Mouse (Mus musculus) thymus, adult 2 months (tissue): ENCODE results near the gene Ugt8a. TPM values are rescaled to one million over a fixed set of nuclear protein-coding genes. Genes with fewer than 3 reads are reported as not detected.

Source experiments
- DNase-seq: peaks from one replicate; pipeline ENCODE4 v3.0.0; 2021
- H3K27ac ChIP-seq: fragments of 200-500 bp; 2 replicates; pipeline ENCODE4 v1.5.1; 2012; ENCODE audit warnings: low read length, control low read depth; ENCODE audit not compliant: control insufficient read depth, insufficient read depth
- H3K27me3 ChIP-seq: fragments of 200-500 bp; 2 replicates; pipeline ENCODE4 v1.6.1; 2012; ENCODE audit warnings: mild to moderate bottlenecking, low read length, moderate library complexity, mixed read lengths; ENCODE audit not compliant: control insufficient read depth, insufficient read depth
- H3K36me3 ChIP-seq: fragments of 200-500 bp; 2 replicates; pipeline ENCODE4 v1.6.1; 2012; ENCODE audit warnings: mild to moderate bottlenecking, low read length, moderate library complexity; ENCODE audit not compliant: control insufficient read depth, insufficient read depth
- H3K4me1 ChIP-seq: fragments of 200-500 bp; replicated peaks from 2 replicates; pipeline ENCODE4 v1.6.1; 2012; ENCODE audit warnings: low read length; ENCODE audit not compliant: control insufficient read depth, insufficient read depth
- H3K4me3 ChIP-seq: fragments of 200-500 bp; 2 replicates; pipeline ENCODE4 v1.5.1; 2012; ENCODE audit warnings: mild to moderate bottlenecking, low read length, control low read depth, moderate library complexity; ENCODE audit not compliant: control insufficient read depth, insufficient read depth
- CTCF ChIP-seq: fragments of 200-500 bp; IDR thresholded peaks from 2 replicates; pipeline ENCODE4 v1.5.1; 2012; ENCODE audit warnings: mild to moderate bottlenecking, control low read depth, low read length, moderate library complexity, borderline replicate concordance; ENCODE audit not compliant: control insufficient read depth, poor library complexity, insufficient read depth; ENCODE audit errors: extremely low read depth
- POLR2A ChIP-seq: fragments of 200-500 bp; IDR thresholded peaks from 2 replicates; pipeline ENCODE4 v1.6.1; 2012; ENCODE audit warnings: mild to moderate bottlenecking, low read length, control low read depth, moderate library complexity; ENCODE audit not compliant: control insufficient read depth, poor library complexity, insufficient read depth; ENCODE audit errors: extremely low read depth
- WGBS: fragments of 180-500 bp; shearing (Covaris S2); methylation state at CpG from one replicate; pipeline ENCODE4 v1.1.7; 2018; 5-methylcytosine and 5-hydroxymethylcytosine counted together
- polyA plus RNA-seq: library from polyadenylated mRNA; depleted of rRNA; stranded (reverse); fragments of >200 nt; gene quantifications from 2 replicates; pipeline ENCODE4 v1.2.3, GENCODE M21; 2012

Ugt8a gene
- polyA plus RNA-seq, 1 experiment: 0.07 TPM

GRCm38 (mm10) chr3:125956196-125956885 lies 17.9 kb upstream of the Ugt8a start:
- Histone ChIP-seq H3K27ac (no peak overlapping the region), H3K36me3 (no peaks in the 10 kb centered on the region), H3K27me3 (no peaks in the 10 kb centered on the region), H3K4me1 (no peaks in the 10 kb centered on the region), H3K4me3 (no peak overlapping the region)
- 89% methylated on average over 3 of the region's 3 CpGs for WGBS
- DNase-seq: no peak
- TF ChIP-seq POLR2A (no peak), CTCF (no peak)

GRCm38 (mm10) chr3:125954881-125955280 lies 16.5 kb upstream of the Ugt8a start:
- 95% methylated on average over 1 of the region's 1 CpGs for WGBS
- TF ChIP-seq POLR2A (no peak), CTCF (no peak)
- H3K36me3 ChIP-seq: no peaks in the 10 kb centered on the region
- no peak for DNase-seq
- H3K4me1 ChIP-seq: no peaks in the 10 kb centered on the region
- H3K4me3 ChIP-seq: no peak overlapping the region
- no peak overlapping the region for H3K27ac ChIP-seq
- H3K27me3 ChIP-seq: no peaks in the 10 kb centered on the region

- DNase-seq: no peak
- Histone ChIP-seq H3K27me3 (no peaks in the 10 kb centered on the region), H3K36me3 (no peaks in the 10 kb centered on the region), H3K4me1 (no peaks in the 10 kb centered on the region), H3K4me3 (no peak overlapping the region), H3K27ac (no peak overlapping the region)
- no peak for TF ChIP-seq CTCF
- TF ChIP-seq POLR2A: no peak
- WGBS: 86% methylated on average over 3 of the region's 3 CpGs
Measured at GRCm38 (mm10) chr3:125940811-125941210, 2.4 kb upstream of the Ugt8a start.

- H3K4me3 ChIP-seq: no peak overlapping the region
- WGBS: 5% methylated on average over 35 of the region's 37 CpGs
- no peaks in the 10 kb centered on the region for H3K4me1 ChIP-seq
- DNase-seq: peak; percentile 58
- no peaks in the 10 kb centered on the region for H3K36me3 ChIP-seq
- no peaks in the 10 kb centered on the region for H3K27me3 ChIP-seq
- H3K27ac ChIP-seq: no peak overlapping the region
- TF ChIP-seq CTCF: no peak
- no peak for TF ChIP-seq POLR2A
Measured at GRCm38 (mm10) chr3:125938756-125939109, 314 bp upstream of the Ugt8a start.

DNA sequence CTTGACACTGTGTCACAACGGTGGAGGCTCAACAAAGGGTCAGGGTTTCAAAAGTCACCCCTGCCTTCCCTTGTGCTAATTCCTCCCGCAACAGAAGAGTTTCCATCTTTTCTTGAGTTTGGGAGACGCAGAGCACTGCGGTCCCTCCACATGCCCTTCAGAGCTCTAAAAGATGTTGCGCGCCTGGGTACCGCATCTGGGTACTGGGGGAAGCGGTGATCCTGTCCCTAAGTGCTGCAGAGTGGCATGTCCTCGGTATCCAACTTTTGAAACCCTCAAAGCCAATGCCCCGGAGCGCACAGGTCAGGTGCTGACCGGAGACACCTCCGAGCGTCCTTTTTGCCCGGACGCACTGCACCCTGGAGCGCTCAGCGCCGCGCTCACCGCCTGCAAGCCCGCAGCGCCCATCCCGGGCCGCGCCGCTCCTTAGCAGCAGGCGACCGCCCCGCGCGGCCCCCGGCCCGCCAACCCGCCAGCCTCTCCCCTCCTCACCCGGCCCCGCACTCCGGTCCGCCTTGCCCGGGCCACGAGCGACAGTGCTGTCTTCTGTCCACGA lies 805 bp downstream of the Ugt8a start:
- Histone ChIP-seq H3K27me3 (no peaks in the 10 kb centered on the region), H3K4me3 (no peak overlapping the region), H3K36me3 (no peaks in the 10 kb centered on the region), H3K27ac (no peak overlapping the region), H3K4me1 (no peaks in the 10 kb centered on the region)
- peak; percentile 4 for DNase-seq
- WGBS: 9% methylated on average over 43 of the region's 43 CpGs
- no peak for TF ChIP-seq CTCF
- no peak for TF ChIP-seq POLR2A

DNA sequence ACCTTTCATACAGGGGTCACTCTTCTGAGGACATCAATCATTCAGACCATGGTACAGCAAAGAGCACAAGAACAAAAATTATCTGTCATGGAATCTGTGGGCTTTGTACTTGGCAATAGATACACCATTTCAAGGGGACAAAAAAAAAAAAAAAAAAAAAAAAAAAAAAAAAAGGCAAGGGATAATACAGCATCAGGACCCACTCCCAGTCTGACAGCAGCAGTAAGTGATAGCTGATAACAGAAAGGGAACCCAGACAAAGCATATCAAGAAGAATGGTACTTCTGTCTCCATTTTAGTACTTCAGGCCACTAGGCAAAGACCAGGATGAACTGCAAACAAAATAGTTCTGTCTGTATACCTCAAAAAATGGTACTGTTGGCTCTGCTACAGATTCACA lies 2.6 kb downstream of the Ugt8a start:
- TF ChIP-seq POLR2A: no peak
- H3K4me3 ChIP-seq: no peak overlapping the region

DNA sequence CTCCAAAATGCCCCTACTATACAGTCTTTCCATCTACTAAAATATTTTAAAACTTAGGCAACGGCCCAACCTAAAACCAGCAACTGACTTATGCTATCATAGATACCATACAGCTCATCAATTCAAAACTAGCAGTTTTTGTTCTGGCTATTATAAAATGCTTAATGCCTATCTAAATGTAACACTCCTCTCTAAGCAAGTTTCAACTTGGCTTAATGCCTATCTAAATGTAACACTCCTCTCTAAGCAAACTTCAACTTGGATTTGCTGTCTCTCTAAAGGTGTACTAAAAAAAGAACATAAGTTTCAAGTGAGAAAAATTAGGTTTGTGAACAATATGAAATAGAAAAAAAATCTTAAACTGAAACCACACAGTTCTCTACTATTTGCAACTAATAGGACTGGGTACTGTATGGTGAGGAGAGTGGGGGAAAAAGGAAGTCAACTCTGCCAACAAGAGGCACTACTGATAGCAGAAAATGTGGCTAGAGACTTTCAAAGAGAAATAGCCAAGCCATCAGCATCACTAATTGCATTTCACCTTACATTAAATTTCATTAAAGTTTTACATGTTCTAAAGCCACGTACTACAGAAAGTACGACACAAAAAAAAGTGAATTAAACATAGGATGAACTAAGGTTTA lies 5.7 kb downstream of the Ugt8a start:
- Histone ChIP-seq H3K4me3 (no peak overlapping the region), H3K36me3 (no peaks in the 10 kb centered on the region), H3K27ac (no peak overlapping the region), H3K27me3 (no peaks in the 10 kb centered on the region), H3K4me1 (no peaks in the 10 kb centered on the region)
- 90% methylated on average over 3 of the region's 3 CpGs for WGBS
- TF ChIP-seq POLR2A: no peak
- TF ChIP-seq CTCF: no peak
- DNase-seq: no peak

More for the DNA sequence above, 2.6 kb downstream of the Ugt8a start:
- H3K27ac ChIP-seq: no peak overlapping the region
- no peaks in the 10 kb centered on the region for H3K27me3 ChIP-seq
- no peak for DNase-seq
- no peaks in the 10 kb centered on the region for H3K4me1 ChIP-seq
- H3K36me3 ChIP-seq: no peaks in the 10 kb centered on the region
